In the genomic region with DNA sequence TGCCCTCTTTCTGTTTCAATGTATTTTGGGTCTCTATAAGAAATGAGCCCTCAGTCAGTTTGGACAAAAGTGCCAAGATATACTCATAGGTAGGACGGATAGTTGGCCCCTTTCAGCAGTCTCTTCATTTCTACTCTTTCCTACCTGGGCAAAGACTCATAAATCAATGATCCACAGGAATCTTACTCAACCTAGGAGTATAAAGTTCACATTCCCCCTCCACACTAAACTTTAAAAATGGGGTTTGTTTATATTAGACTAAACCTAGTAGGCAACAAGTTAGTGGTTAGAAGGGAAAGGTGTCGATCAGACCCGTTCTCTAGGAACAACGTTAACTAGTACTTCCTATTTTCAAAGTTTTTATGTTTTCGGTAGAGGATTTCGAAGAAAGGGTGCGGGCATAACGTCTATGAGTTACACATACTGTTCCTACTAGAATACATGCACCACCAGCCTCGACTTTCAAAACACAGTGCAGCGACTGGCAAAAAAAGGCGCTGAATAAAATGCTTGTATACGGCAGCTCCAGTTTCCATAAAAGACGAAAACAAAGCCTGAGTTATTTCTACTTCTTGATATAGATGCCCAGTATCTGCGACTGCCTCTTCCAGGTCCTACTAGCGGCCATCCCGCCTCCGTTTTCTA, we compare ENCODE assay signal across 9 mouse cellular contexts. TPM values are rescaled to one million over a fixed set of nuclear protein-coding genes. Genes with fewer than 3 reads are reported as not detected.
DNase-seq lines count a peak whose midpoint lies in the region; ATAC-seq and TF ChIP-seq lines count a peak whose summit lies in the region.
"Had no signal": no experiment of that assay in that cellular context is flagged by ENCODE, and none has a peak within 500 bp of the region (broad histone marks: within the 10 kb centered on the region; RNA-seq: fewer than 3 reads in every experiment).

No protein-coding gene starts in this region.

- no peaks in the 10 kb centered on the region for H3K27me3 ChIP-seq in hindbrain, embryonic 16.5 days (replicated peaks; ENCODE audit: control insufficient read depth, insufficient read depth, low read length)
- no peaks in the 10 kb centered on the region for H3K27me3 ChIP-seq in myocyte (ENCODE audit: control insufficient read depth, insufficient read depth, insufficient read length)

- peak overlapping the region; percentile 63 for H3K4me3 ChIP-seq in left cerebral cortex, adult 2 months
- H3K4me3 ChIP-seq in brown adipose tissue, adult 24 weeks (ENCODE audit: insufficient read depth, low read depth, low read length): peak overlapping the region; percentile 80
- peak overlapping the region; percentile 93 for H3K4me3 ChIP-seq in hindbrain, embryonic 16.5 days (ENCODE audit: low read length)
- H3K4me3 ChIP-seq in myocyte: peak overlapping the region; percentile 85

- H3K27ac ChIP-seq in left cerebral cortex, adult 2 months: peak overlapping the region; percentile 88
- peak overlapping the region; percentile 19; the same call in 1 of the 2 replicates for H3K27ac ChIP-seq in brown adipose tissue, adult 24 weeks (replicated peaks; ENCODE audit: low read depth, low read length)
- peak overlapping the region; percentile 92 for H3K27ac ChIP-seq in hindbrain, embryonic 16.5 days (ENCODE audit: low read depth, low read length)

- intact Hi-C loops in left cerebral cortex, adult 2 months (cut with DNase I): loop anchor here (2.0 kb wide), 1 partner anchor 22 kb away; a partner anchor contains a TSS
- intact Hi-C loops in left cerebral cortex, postnatal 36 days (cut with DNase I): no loop called here
- intact Hi-C loops in left cerebral cortex, postnatal 10 days (cut with DNase I): loop anchor here (2.0 kb wide), 1 partner anchor 20 kb away; no protein-coding TSS in a partner anchor

- under 1% methylated on average over 17 of the region's 17 CpGs for WGBS in hindbrain, embryonic 16.5 days

- no peak for DNase-seq in left cerebral cortex, adult 2 months (ENCODE audit: extremely low spot score in 1 of 2, low spot score in 2 of 2)
- DNase-seq in left cerebral cortex, postnatal 36 days (ENCODE audit: low spot score in 2 of 2): no peak
- no peak for DNase-seq in left cerebral cortex, postnatal 10 days (ENCODE audit: extremely low spot score in 1 of 2, low spot score in 2 of 2)
- DNase-seq in retina, postnatal 1 day: no peak

- no peak for TF ChIP-seq CTCF in left cerebral cortex, adult 2 months (IDR thresholded peaks at IDR 0.05)

- H3K9me3 ChIP-seq in hindbrain, embryonic 16.5 days (ENCODE audit: control insufficient read depth, low read length): no peaks in the 10 kb centered on the region

- H3K36me3 ChIP-seq in hindbrain, embryonic 16.5 days (ENCODE audit: control insufficient read depth, insufficient read depth, low read length): no peaks in the 10 kb centered on the region; the same call in 1 of the 2 replicates
- no peaks in the 10 kb centered on the region for H3K36me3 ChIP-seq in myocyte (ENCODE audit: control insufficient read depth, insufficient read depth)

- H3K4me1 ChIP-seq in brown adipose tissue, adult 24 weeks (ENCODE audit: control insufficient read depth, insufficient read depth, insufficient read length, low read length): peaks cover 10% of the 10 kb centered on the region; the same call in 1 of the 2 replicates
- peaks cover 28% of the 10 kb centered on the region for H3K4me1 ChIP-seq in hindbrain, embryonic 16.5 days (ENCODE audit: control insufficient read depth, insufficient read depth, low read depth, low read length)

- no peak for TF ChIP-seq POLR2A in myocyte (IDR thresholded peaks at IDR 0.05; ENCODE audit: insufficient read length, low read depth)

- H3ac ChIP-seq in myocyte (ENCODE audit: control insufficient read depth, insufficient read length): peak overlapping the region; percentile 18

- peaks cover 48% of the 10 kb centered on the region for H3K79me2 ChIP-seq in myocyte (ENCODE audit: control insufficient read depth, insufficient read depth)

- peak overlapping the region; percentile 79 for H3K4me2 ChIP-seq in hindbrain, embryonic 16.5 days (ENCODE audit: low read length)
- H3K4me2 ChIP-seq in myocyte (ENCODE audit: low read depth): peak overlapping the region; percentile 87

- peak overlapping the region; percentile 88 for H3K9ac ChIP-seq in hindbrain, embryonic 16.5 days (ENCODE audit: low read depth, low read length)

- ATAC-seq in hindbrain, embryonic 16.5 days: no peak
- ATAC-seq in frontal cortex, adult (ENCODE audit: low TSS enrichment): no peak

TF ChIP-seq in myocyte, 11 proteins besides CTCF, POLR2A, EP300 and RAD21:
- TF ChIP-seq E2F4 (IDR thresholded peaks at IDR 0.05; ENCODE audit: insufficient read depth): no peak
- TF ChIP-seq USF1 (IDR thresholded peaks at IDR 0.05; ENCODE audit: low read depth): no peak
- no peak for TF ChIP-seq MYOG (IDR thresholded peaks at IDR 0.05; ENCODE audit: control insufficient read depth in 1 of 3, insufficient read depth in 1 of 3, insufficient read length in 2 of 3, low read depth in 2 of 3)
- TF ChIP-seq SRF (IDR thresholded peaks at IDR 0.05; ENCODE audit: control insufficient read depth, insufficient read length, low read depth): no peak
- TF ChIP-seq TCF3 (IDR thresholded peaks at IDR 0.05; ENCODE audit: insufficient read length, low read depth): no peak

RNA-seq across cellular contexts. Expression of a gene that starts 0.8 kb away (rescaled TPM):
- 10 to 100 TPM; 54.7 to 58.1 TPM for total RNA-seq in left cerebral cortex, adult 2 months (2021)
- 10 to 100 TPM; 45.3 to 70.1 TPM for total RNA-seq in left cerebral cortex, postnatal 36 days (2021)
- 30.2 and 50.2 TPM in 2 replicates for polyA plus RNA-seq in brown adipose tissue, adult 24 weeks (2012; ENCODE audit: insufficient read depth, insufficient read length, missing spikeins)
- polyA plus RNA-seq in hindbrain, embryonic 16.5 days (2015; fragmentation: Nextera tagmentation; extraction: Ambion mirVana): 142 and 168 TPM in 2 replicates
- 49.3 TPM for polyA plus RNA-seq in myocyte (2012; fragmentation: generic; extraction: Trizol)
- total RNA-seq in left cerebral cortex, postnatal 10 days (2021): 10 to 100 TPM; 39.7 to 44.2 TPM

RNA-seq across cellular contexts. Expression of a gene that starts 18.3 kb away (rescaled TPM):
- total RNA-seq in left cerebral cortex, adult 2 months (2021): 1 to 10 TPM; 5.4 to 6.1 TPM
- total RNA-seq in left cerebral cortex, postnatal 36 days (2021): 1 to 10 TPM; 5.5 TPM
- not detected in 2 replicates for polyA plus RNA-seq in brown adipose tissue, adult 24 weeks (2012; ENCODE audit: insufficient read depth, insufficient read length, missing spikeins)
- polyA plus RNA-seq in hindbrain, embryonic 16.5 days (2015; fragmentation: Nextera tagmentation; extraction: Ambion mirVana): 13.9 and 15.7 TPM in 2 replicates
- 0.30 TPM for polyA plus RNA-seq in myocyte (2012; fragmentation: generic; extraction: Trizol)
- 1 to 10 TPM; 6.1 to 6.6 TPM for total RNA-seq in left cerebral cortex, postnatal 10 days (2021)
- total RNA-seq: neutrophil, adult 5-6 weeks had no signal

RNA-seq across cellular contexts. Expression of a gene that starts 23.1 kb away (rescaled TPM):
- 10 to 100 TPM; 22.1 to 24.0 TPM for total RNA-seq in left cerebral cortex, adult 2 months (2021)
- 10 to 100 TPM; 19.9 to 23.0 TPM for total RNA-seq in left cerebral cortex, postnatal 36 days (2021)
- 2.6 and 3.3 TPM in 2 replicates for polyA plus RNA-seq in brown adipose tissue, adult 24 weeks (2012; ENCODE audit: insufficient read depth, insufficient read length, missing spikeins)
- polyA plus RNA-seq in hindbrain, embryonic 16.5 days (2015; fragmentation: Nextera tagmentation; extraction: Ambion mirVana): 16.5 and 16.8 TPM in 2 replicates
- polyA plus RNA-seq in myocyte (2012; fragmentation: generic; extraction: Trizol): 2.2 TPM
- total RNA-seq in left cerebral cortex, postnatal 10 days (2021): 10 to 100 TPM; 18.9 to 21.0 TPM

Comparison
In these comparisons a context has a peak if more than half of its experiments do, and no peak if none do; other contexts are left out.
1. H3K27ac ChIP-seq: peak in every context shown above with its lines; median percentile 92 in hindbrain, embryonic 16.5 days; 88 in left cerebral cortex, adult 2 months; 19 in brown adipose tissue, adult 24 weeks.